Mouse (Mus musculus) C2C12 (cell line): ENCODE data around the gene Nhlrc1. TPM values are rescaled to one million over a fixed set of nuclear protein-coding genes. Genes with fewer than 3 reads are reported as not detected.

Experiments used
- H3K27me3 ChIP-seq: one replicate; pipeline ENCODE4 v1.6.1; 2011; ENCODE audit not compliant: control insufficient read depth, insufficient read depth, insufficient read length
- H3K36me3 ChIP-seq: one replicate; pipeline ENCODE4 v1.6.1; 2011; ENCODE audit not compliant: control insufficient read depth, insufficient read depth
- H3K4me3 ChIP-seq: one replicate; pipeline ENCODE4 v1.5.1; 2011; ENCODE audit warnings: mild to moderate bottlenecking, control low read depth; ENCODE audit not compliant: poor library complexity, insufficient read depth, severe bottlenecking
- H3K79me2 ChIP-seq: one replicate; pipeline ENCODE4 v1.6.1; 2011; ENCODE audit not compliant: control insufficient read depth, insufficient read depth
- H3K79me3 ChIP-seq: one replicate; pipeline ENCODE4 v1.6.1; 2011; ENCODE audit warnings: low read depth, control low read depth
- H3ac ChIP-seq: one replicate; pipeline ENCODE3; 2011; ENCODE audit warnings: low read depth; ENCODE audit not compliant: control insufficient read depth, insufficient read length
- CEBPB ChIP-seq: IDR thresholded peaks from one replicate; pipeline ENCODE4 v1.6.1; 2011; ENCODE audit warnings: low read depth, mild to moderate bottlenecking, control low read depth, moderate library complexity
- CTCF ChIP-seq: IDR thresholded peaks from one replicate; pipeline ENCODE4 v1.5.1; 2011; ENCODE audit not compliant: control insufficient read depth, insufficient read depth, insufficient read length
- FOSL1 ChIP-seq: IDR thresholded peaks from one replicate; pipeline ENCODE4 v1.8.0; 2011; ENCODE audit warnings: mild to moderate bottlenecking, low read length; ENCODE audit not compliant: poor library complexity, insufficient read depth, severe bottlenecking
- MAX ChIP-seq: IDR thresholded peaks from one replicate; pipeline ENCODE4 v1.6.1; 2011; ENCODE audit warnings: mild to moderate bottlenecking, control low read depth
- MYOD1 ChIP-seq: IDR thresholded peaks from one replicate; pipeline ENCODE4 v1.6.1; 2011; ENCODE audit warnings: low read depth; ENCODE audit not compliant: control insufficient read depth, insufficient read length
- MYOG ChIP-seq: IDR thresholded peaks from one replicate; pipeline ENCODE4 v1.6.1; 2011; ENCODE audit not compliant: control insufficient read depth, insufficient read length; ENCODE audit errors: extremely low read depth
- USF1 ChIP-seq: IDR thresholded peaks from one replicate; pipeline ENCODE4 v1.6.1; 2011; ENCODE audit warnings: low read depth, mild to moderate bottlenecking, control low read depth, moderate library complexity
- polyA plus RNA-seq: library from polyadenylated mRNA; unstranded; fragments of >200 nt; fragmentation: generic; extraction: Trizol; gene quantifications from one replicate; pipeline ENCODE4 v1.2.1, GENCODE M21; 2012; ENCODE audit warnings: missing spikeins

Nhlrc1 gene
- polyA plus RNA-seq, 1 experiment: 0.05 TPM

GRCm38 (mm10) chr13:47053971-47054370 lies 39.3 kb upstream of the Nhlrc1 start:
- no peak overlapping the region for H3ac ChIP-seq
- no peak overlapping the region for H3K4me3 ChIP-seq
- H3K79me3 ChIP-seq: no peaks in the 10 kb centered on the region
- no peaks in the 10 kb centered on the region for H3K79me2 ChIP-seq
- TF ChIP-seq CEBPB: no peak
- no peak for TF ChIP-seq MYOG
- TF ChIP-seq USF1: no peak
- TF ChIP-seq MAX: no peak
- TF ChIP-seq MYOD1: no peak
- no peak for TF ChIP-seq FOSL1
- TF ChIP-seq CTCF: no peak
- H3K27me3 ChIP-seq: no peaks in the 10 kb centered on the region
- H3K36me3 ChIP-seq: peaks cover 6% of the 10 kb centered on the region

- H3K79me3 ChIP-seq: no peaks in the 10 kb centered on the region
- peaks cover under 1% of the 10 kb centered on the region for H3K79me2 ChIP-seq
- H3ac ChIP-seq: no peak overlapping the region
- H3K27me3 ChIP-seq: no peaks in the 10 kb centered on the region
- H3K36me3 ChIP-seq: peaks cover 6% of the 10 kb centered on the region
- TF ChIP-seq MAX (no peak), FOSL1 (no peak), CEBPB (no peak), USF1 (no peak), CTCF (no peak), MYOD1 (no peak), MYOG (no peak)
- H3K4me3 ChIP-seq: no peak overlapping the region
These were observed 35.4 kb upstream of the Nhlrc1 start for GRCm38 (mm10) chr13:47050009-47050408.

- Histone ChIP-seq H3K36me3 (peaks cover 3% of the 10 kb centered on the region), H3ac (no peak overlapping the region), H3K4me3 (no peak overlapping the region), H3K27me3 (no peaks in the 10 kb centered on the region), H3K79me3 (peaks cover 6% of the 10 kb centered on the region), H3K79me2 (peaks cover 12% of the 10 kb centered on the region)
- TF ChIP-seq MYOD1 (no peak), USF1 (no peak), CTCF (no peak), CEBPB (no peak), MAX (no peak), FOSL1 (no peak), MYOG (no peak)
These were observed 33.3 kb upstream of the Nhlrc1 start for GRCm38 (mm10) chr13:47047996-47048395.

- no peak for TF ChIP-seq USF1
These were observed 29.9 kb upstream of the Nhlrc1 start, which contains the start of gene Tpmt for GRCm38 (mm10) chr13:47044617-47044947. Gene Tpmt, minus strand, starts transcription at chr13:47044737.

GRCm38 (mm10) chr13:47043833-47044616 lies 29.4 kb upstream of the Nhlrc1 start:
- Histone ChIP-seq H3K36me3 (no peaks in the 10 kb centered on the region), H3K79me2 (peaks cover 12% of the 10 kb centered on the region), H3K4me3 (peak overlapping the region; percentile 60), H3ac (peak overlapping the region; percentile 74), H3K79me3 (peaks cover 6% of the 10 kb centered on the region), H3K27me3 (no peaks in the 10 kb centered on the region)
- TF ChIP-seq FOSL1: no peak
- TF ChIP-seq CTCF: no peak
- no peak for TF ChIP-seq MAX
- no peak for TF ChIP-seq CEBPB
- no peak for TF ChIP-seq MYOD1
- TF ChIP-seq MYOG: no peak
- TF ChIP-seq USF1: no peak

More at GRCm38 (mm10) chr13:47044617-47044947, 29.9 kb upstream of the Nhlrc1 start, which contains the start of gene Tpmt:
- peak within 1 kb of the TSS; percentile 60 for H3K4me3 ChIP-seq
- peak within 1 kb of the TSS; percentile 74 for H3ac ChIP-seq
- peaks cover 12% of the 10 kb centered on the region for H3K79me2 ChIP-seq
- H3K79me3 ChIP-seq: peaks cover 6% of the 10 kb centered on the region
- no peaks in the 10 kb centered on the region for H3K36me3 ChIP-seq
- H3K27me3 ChIP-seq: no peaks in the 10 kb centered on the region

- no peak for TF ChIP-seq MYOG
- TF ChIP-seq USF1: no peak
- TF ChIP-seq MAX: peak; percentile 11
- no peak for TF ChIP-seq CEBPB
- TF ChIP-seq MYOD1: peak; percentile 13
- TF ChIP-seq FOSL1: no peak
- no peak for TF ChIP-seq CTCF
- H3K4me3 ChIP-seq: peak within 1 kb of the TSS; percentile 60
- H3K79me2 ChIP-seq: peaks cover 12% of the 10 kb centered on the region
- peaks cover 6% of the 10 kb centered on the region for H3K79me3 ChIP-seq
- H3K27me3 ChIP-seq: no peaks in the 10 kb centered on the region
- no peaks in the 10 kb centered on the region for H3K36me3 ChIP-seq
- peak within 1 kb of the TSS; percentile 74 for H3ac ChIP-seq
These were observed 28.5 kb upstream of the Nhlrc1 start, which contains the start of gene Kdm1b for GRCm38 (mm10) chr13:47043030-47043680. Gene Kdm1b, plus strand, starts transcription at chr13:47043499.
